Mouse (Mus musculus) urinary bladder, postnatal 0 days (tissue): ENCODE data around the gene Zfp593. TPM values are rescaled to one million over a fixed set of nuclear protein-coding genes. Genes with fewer than 3 reads are reported as not detected.

Experiments
- polyA plus RNA-seq: library from polyadenylated mRNA; unstranded; fragments of >200 nt; fragmentation: Nextera tagmentation; extraction: Ambion mirVana; gene quantifications from 2 replicates; pipeline ENCODE4 v1.2.1, GENCODE M21; 2015

The Zfp593 gene
- polyA plus RNA-seq = 11.3 and 12.5 TPM in 2 replicates

GRCm38 (mm10) chr4:134245148-134245843 is at the start of gene Zfp593:
Gene Zfp593, minus strand, starts transcription at chr4:134245592.

GRCm38 (mm10) chr4:134287575-134288025 is 42.2 kb upstream of the Zfp593 start, which contains the start of gene Pdik1l:
Gene Pdik1l, minus strand, starts transcription at chr4:134287895.

GRCm38 (mm10) chr4:134253722-134254324 is 8.4 kb upstream of the Zfp593 start, which contains the start of gene Grrp1:
Gene Grrp1, minus strand, starts transcription at chr4:134254106.

GRCm38 (mm10) chr4:134246719-134247258 is 1.4 kb upstream of the Zfp593 start, which contains the start of gene Gm30191:
Gene Gm30191, plus strand, starts transcription at chr4:134246935.

GRCm38 (mm10) chr4:134243516-134244250 is 1.7 kb downstream of the Zfp593 start, which contains the start of gene E130218I03Rik:
Gene E130218I03Rik, plus strand, starts transcription at chr4:134243662.

GRCm38 (mm10) chr4:134238279-134238651 is 7.1 kb downstream of the Zfp593 start, which contains the start of gene Cnksr1:
Gene Cnksr1, minus strand, starts transcription at chr4:134238399.

GRCm38 (mm10) chr4:134227194-134227593 is 18.2 kb downstream of the Zfp593 start, which contains the start of gene Catsper4:
Gene Catsper4, minus strand, starts transcription at chr4:134227383.

GRCm38 (mm10) chr4:134202904-134203303 is 42.5 kb downstream of the Zfp593 start, which contains the start of gene Gm7534:
Gene Gm7534, minus strand, starts transcription at chr4:134203004.

Other genes with a start within 250 kb of the Zfp593 start
- gene Dhdds, start 244.7 kb downstream of the Zfp593 start, polyA plus RNA-seq = 22.6 and 23.7 TPM in 2 replicates
- 0.04 TPM in 1 of 2 replicates, not detected in the other for gene Lin28a, start 226.8 kb downstream of the Zfp593 start, polyA plus RNA-seq
- not detected in 2 replicates for gene Zfp683, start 191.8 kb downstream of the Zfp593 start, polyA plus RNA-seq
- gene Crybg2, start 184.8 kb downstream of the Zfp593 start, polyA plus RNA-seq = 9.6 and 12.5 TPM in 2 replicates
- 10.4 and 33.2 TPM in 2 replicates for gene Cd52, start 150.5 kb downstream of the Zfp593 start, polyA plus RNA-seq
- gene Ubxn11, start 143.0 kb downstream of the Zfp593 start, polyA plus RNA-seq = 0.89 and 2.1 TPM in 2 replicates
- 314 and 368 TPM in 2 replicates for gene Sh3bgrl3, start 116.8 kb downstream of the Zfp593 start, polyA plus RNA-seq
- gene Cep85, start 58.5 kb downstream of the Zfp593 start, polyA plus RNA-seq = 26.9 and 31.1 TPM in 2 replicates
- not detected in 2 replicates for gene Gm7534, start 42.6 kb downstream of the Zfp593 start, polyA plus RNA-seq
- 0.11 and 0.18 TPM in 2 replicates for gene Catsper4, start 18.2 kb downstream of the Zfp593 start, polyA plus RNA-seq
- 4.3 and 5.0 TPM in 2 replicates for gene Cnksr1, start 7.2 kb downstream of the Zfp593 start, polyA plus RNA-seq
- gene E130218I03Rik, start 1.9 kb downstream of the Zfp593 start, polyA plus RNA-seq = 0.19 and 0.24 TPM in 2 replicates
- not detected in 2 replicates for gene Gm30191, start 1.3 kb upstream of the Zfp593 start, polyA plus RNA-seq
- 3.6 and 4.0 TPM in 2 replicates for gene Grrp1, start 8.5 kb upstream of the Zfp593 start, polyA plus RNA-seq
- gene Pdik1l, start 42.3 kb upstream of the Zfp593 start, polyA plus RNA-seq = 9.0 and 10.1 TPM in 2 replicates
- 0.43 and 1.0 TPM in 2 replicates for gene Trim63, start 69.5 kb upstream of the Zfp593 start, polyA plus RNA-seq
- 0.12 and 0.29 TPM in 2 replicates for gene Slc30a2, start 97.6 kb upstream of the Zfp593 start, polyA plus RNA-seq
- gene Extl1, start 138.3 kb upstream of the Zfp593 start, polyA plus RNA-seq = 6.4 and 7.1 TPM in 2 replicates
- gene Pafah2, start 150.7 kb upstream of the Zfp593 start, polyA plus RNA-seq = 9.7 and 10.3 TPM in 2 replicates
- gene Stmn1, start 222.7 kb upstream of the Zfp593 start, polyA plus RNA-seq = 204 and 269 TPM in 2 replicates